Mouse (Mus musculus) stomach, postnatal 0 days (tissue): ENCODE measurements around the gene Csnk1d.

Source experiments
- CTCF ChIP-seq: IDR thresholded peaks from 2 replicates; pipeline ENCODE4 v1.5.1; 2016; ENCODE audit warnings: antibody characterized with exemption, low read depth, mild to moderate bottlenecking, moderate library complexity
- EP300 ChIP-seq: optimal IDR thresholded peaks from 2 replicates; pipeline ENCODE3; 2016; ENCODE audit warnings: antibody characterized with exemption

- TF ChIP-seq CTCF (no peak), EP300 (no peak)
Measured at GRCm38 (mm10) chr11:120981661-120982060, 9.5 kb downstream of the Csnk1d start.
